Mouse (Mus musculus) MEL (cell line): ENCODE measurements around the gene Tbc1d1.

Source experiments
- CTCF ChIP-seq, 3 experiments: IDR thresholded peaks in 2 of 3; conservative IDR thresholded peaks in 1 of 3; 2 replicates each; pipeline ENCODE4 v1.5.1; 2011 to 2012; ENCODE audit warnings: low read length in 3 of 3, low read depth in 2 of 3, mild to moderate bottlenecking in 2 of 3, improper control_type of control experiment in 1 of 3, inconsistent platforms in 1 of 3, mixed read lengths in 1 of 3, moderate library complexity in 1 of 3; ENCODE audit not compliant: control insufficient read depth in 1 of 3, insufficient read depth in 1 of 3, poor library complexity in 1 of 3, severe bottlenecking in 1 of 3
- EP300 ChIP-seq, 2 experiments: IDR thresholded peaks; 2 replicates each; pipeline ENCODE4 v1.6.1; 2011; ENCODE audit warnings: improper control_type of control experiment in 2 of 2, low read length in 2 of 2, low read depth in 1 of 2, mild to moderate bottlenecking in 1 of 2
- GATA1 ChIP-seq: IDR thresholded peaks from 2 replicates; pipeline ENCODE4 v1.6.1; 2011; ENCODE audit warnings: low read depth, low read length, improper control_type of control experiment
- POLR2A ChIP-seq, 2 experiments: IDR thresholded peaks; 2 replicates each; pipeline ENCODE4 v1.6.1; 2011 to 2012; ENCODE audit warnings: low read length in 2 of 2, mild to moderate bottlenecking in 2 of 2, control low read depth in 1 of 2, improper control_type of control experiment in 1 of 2, low read depth in 1 of 2, moderate library complexity in 1 of 2; ENCODE audit not compliant: control insufficient read depth in 1 of 2, insufficient read depth in 1 of 2, poor library complexity in 1 of 2
- ZKSCAN1 ChIP-seq: IDR thresholded peaks from 2 replicates; pipeline ENCODE4 v1.6.1; 2012; ENCODE audit warnings: low read depth, mild to moderate bottlenecking, inconsistent platforms, low read length, improper control_type of control experiment, moderate library complexity

- TF ChIP-seq CTCF (IDR thresholded peaks at IDR 0.05 in 2 of 3, conservative IDR thresholded peaks at IDR 0.05 in 1 of 3; ENCODE audit: control insufficient read depth in 1 of 3, insufficient read depth in 1 of 3, low read depth in 2 of 3, low read length in 3 of 3, poor library complexity in 1 of 3, severe bottlenecking in 1 of 3) (no peak), ZKSCAN1 (no peak), POLR2A (IDR thresholded peaks at IDR 0.05; ENCODE audit: control insufficient read depth in 1 of 2, insufficient read depth in 1 of 2, low read depth in 1 of 2, low read length in 2 of 2, poor library complexity in 1 of 2) (no peak), EP300 (IDR thresholded peaks at IDR 0.05; ENCODE audit: low read depth in 1 of 2, low read length in 2 of 2) (no peak), GATA1 (no peak)
Observed at GRCm38 (mm10) chr5:64263898-64264478, 107.9 kb downstream of the Tbc1d1 start.
